Mouse (Mus musculus) cerebellum, adult 2 months (tissue): ENCODE measurements at regions not wholly inside any gene's neighbourhood (a gene's known extent, or its start where the extent isn't known, plus 50 kb on each side); places are given as distances from the start of the nearest gene placed in this dataset.

Experiments
- DNase-seq, 2 experiments: peaks; one replicate each; pipeline ENCODE4 v3.0.0; 2021
- H3K27ac ChIP-seq: fragments of 200-500 bp; 2 replicates; pipeline ENCODE4 v1.5.1; 2012; ENCODE audit warnings: low read length, control low read depth, inconsistent platforms; ENCODE audit not compliant: insufficient read depth
- H3K27me3 ChIP-seq: fragments of 200-500 bp; 2 replicates; pipeline ENCODE4 v1.6.1; 2012; ENCODE audit warnings: inconsistent platforms, mild to moderate bottlenecking, low read length, moderate library complexity; ENCODE audit not compliant: control insufficient read depth, insufficient read depth
- H3K4me1 ChIP-seq: fragments of 200-500 bp; 2 replicates; pipeline ENCODE4 v1.6.1; 2011; ENCODE audit warnings: low read length; ENCODE audit not compliant: control insufficient read depth, insufficient read depth
- H3K4me3 ChIP-seq: fragments of 200-500 bp; replicated peaks from 2 replicates; pipeline ENCODE3; 2011; ENCODE audit warnings: mild to moderate bottlenecking, low read depth, low read length, control low read depth; ENCODE audit not compliant: insufficient read depth
- CTCF ChIP-seq: fragments of 200-500 bp; IDR thresholded peaks from 2 replicates; pipeline ENCODE4 v1.5.1; 2011; ENCODE audit warnings: low read depth, mild to moderate bottlenecking, control low read depth, low read length, moderate library complexity, borderline replicate concordance; ENCODE audit not compliant: insufficient read depth
- POLR2A ChIP-seq: fragments of 200-500 bp; IDR thresholded peaks from 2 replicates; pipeline ENCODE4 v1.6.1; 2011; ENCODE audit warnings: low read length, control low read depth, borderline replicate concordance; ENCODE audit not compliant: insufficient read depth
- WGBS: fragments of 180-500 bp; shearing (Covaris S2); methylation state at CpG from one replicate; pipeline ENCODE4 v1.1.7; 2018; 5-methylcytosine and 5-hydroxymethylcytosine counted together

DNA sequence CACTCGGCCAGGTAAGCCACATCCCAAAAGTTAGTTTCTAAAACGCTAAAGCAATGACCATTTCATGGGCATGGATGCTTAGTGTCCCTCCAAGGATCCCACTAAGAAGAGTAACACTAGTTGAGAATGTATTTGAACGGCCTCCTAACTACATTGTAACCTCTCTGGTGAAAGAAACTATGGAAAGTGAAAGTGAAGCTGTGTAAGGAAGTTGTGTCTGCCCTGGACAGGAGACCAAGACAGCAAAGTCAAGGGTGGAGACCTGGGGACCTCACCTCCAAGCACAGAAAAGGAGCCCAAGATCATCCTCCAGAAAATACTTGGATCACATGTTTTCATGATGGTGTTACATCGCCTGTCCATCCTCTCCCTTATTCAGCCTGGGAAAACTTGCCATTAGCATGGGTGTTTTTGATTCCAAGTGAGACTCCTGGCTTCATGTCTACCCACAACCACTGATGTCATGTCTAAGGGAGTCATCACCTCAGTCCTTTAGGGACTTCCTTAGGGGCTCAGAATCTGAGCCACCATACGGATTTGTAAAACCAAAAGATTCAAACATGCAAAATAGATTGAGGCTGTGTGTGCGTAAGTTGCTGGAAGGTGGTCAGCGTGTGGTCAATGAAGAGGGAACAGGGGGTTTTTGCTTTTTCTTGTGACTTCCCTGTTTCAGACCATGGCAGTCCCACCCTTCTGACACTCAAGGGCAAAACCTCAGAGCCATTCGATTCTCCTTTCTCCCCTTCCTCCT, 62.4 kb upstream of the 1700016C15Rik start:
- Histone ChIP-seq H3K27ac (no peak overlapping the region), H3K4me1 (no peaks in the 10 kb centered on the region), H3K4me3 (no peak overlapping the region), H3K27me3 (no peaks in the 10 kb centered on the region)
- TF ChIP-seq POLR2A: no peak
- TF ChIP-seq CTCF: no peak
- no peak for DNase-seq
- WGBS: 90% methylated on average over 8 of the region's 8 CpGs

DNA sequence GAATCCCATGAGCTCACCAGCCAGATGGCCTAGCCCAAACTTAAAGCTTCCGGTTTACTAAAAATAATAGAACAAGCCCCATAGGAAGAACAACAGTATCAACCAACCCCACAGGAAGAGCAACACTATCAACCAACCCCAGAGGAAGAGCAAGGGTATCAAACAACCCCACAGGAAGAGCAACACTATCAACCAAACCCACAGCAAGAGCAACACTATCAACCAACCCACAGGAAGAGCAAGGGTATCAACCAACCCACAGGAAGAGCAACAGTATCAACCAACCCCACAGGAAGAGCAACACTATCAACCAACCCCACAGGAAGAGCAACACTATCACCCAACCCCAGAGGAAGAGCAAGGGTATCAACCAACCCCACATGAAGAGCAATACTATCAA, 59.0 kb upstream of the 1700016C15Rik start:
- no peak for TF ChIP-seq CTCF
- no peak for TF ChIP-seq POLR2A
- no peak overlapping the region for H3K4me3 ChIP-seq
- no peak overlapping the region for H3K27ac ChIP-seq
- H3K4me1 ChIP-seq: no peaks in the 10 kb centered on the region
- no peak for DNase-seq
- H3K27me3 ChIP-seq: no peaks in the 10 kb centered on the region
- 89% methylated on average over 1 of the region's 1 CpGs for WGBS

DNA sequence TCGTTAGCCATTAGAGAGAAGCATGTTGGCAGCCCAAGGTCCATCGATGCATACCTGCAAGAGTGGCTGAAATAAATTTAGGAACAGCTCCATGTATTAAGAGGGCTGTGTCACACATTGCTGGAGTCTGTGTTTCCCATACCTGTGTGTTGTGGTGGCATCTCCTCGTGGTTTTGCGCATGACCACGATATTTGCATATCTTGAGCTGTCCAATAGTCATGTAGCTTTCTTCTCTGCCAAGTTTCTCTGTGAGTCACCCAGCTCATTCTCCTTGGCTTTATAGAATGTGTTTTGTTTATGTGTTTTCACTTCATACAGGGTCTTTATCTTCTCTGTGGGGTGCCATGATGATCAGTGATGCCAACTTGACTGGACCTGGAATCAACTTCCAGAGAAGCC, 53.0 kb upstream of the 1700016C15Rik start:
- Histone ChIP-seq H3K4me3 (no peak overlapping the region), H3K4me1 (no peaks in the 10 kb centered on the region), H3K27ac (no peak overlapping the region), H3K27me3 (no peaks in the 10 kb centered on the region)
- no peak for TF ChIP-seq CTCF
- TF ChIP-seq POLR2A: no peak
- no peak for DNase-seq
- 94% methylated on average over 5 of the region's 5 CpGs for WGBS

DNA sequence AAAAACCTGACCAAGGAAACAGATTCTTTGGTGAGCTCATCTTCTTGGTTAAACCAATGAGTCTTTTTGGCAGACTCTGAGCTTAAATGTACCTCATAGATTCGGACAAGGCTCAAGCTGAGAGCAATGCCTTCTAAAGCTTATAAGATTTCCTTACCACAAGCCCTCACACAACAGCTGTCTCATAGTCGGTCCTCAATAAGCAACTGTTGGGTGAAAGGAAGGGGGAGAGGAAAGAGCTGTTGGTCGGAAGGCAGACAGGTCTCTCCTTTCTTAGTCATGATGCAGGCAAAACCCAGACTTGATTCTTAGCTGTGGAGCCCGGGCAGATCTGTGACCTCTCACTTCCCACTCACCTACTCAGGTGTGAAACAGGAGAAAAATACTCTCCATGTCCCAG, 50.8 kb upstream of the 1700016C15Rik start:
- WGBS: 90% methylated on average over 4 of the region's 4 CpGs
- H3K27me3 ChIP-seq: no peaks in the 10 kb centered on the region
- TF ChIP-seq POLR2A (no peak), CTCF (no peak)
- no peak for DNase-seq
- no peak overlapping the region for H3K27ac ChIP-seq
- no peak overlapping the region for H3K4me3 ChIP-seq
- no peaks in the 10 kb centered on the region; the same call in 1 of the 2 replicates for H3K4me1 ChIP-seq
